Mouse (Mus musculus): ENCODE results near the gene Gpr37l1.

GRCm38 (mm10) chr1:135159074-135159473, 8.4 kb downstream of the Gpr37l1 start:
- no peak for TF ChIP-seq CTCF (IDR thresholded peaks at IDR 0.05; ENCODE audit: borderline replicate concordance, extremely low read depth, insufficient read depth, insufficient read length)
- no peak for TF ChIP-seq POLR2A (IDR thresholded peaks at IDR 0.05; ENCODE audit: borderline replicate concordance, extremely low read depth, insufficient read depth, insufficient read length, poor library complexity, severe bottlenecking)

Data from brain, embryonic 14.5 days (tissue).